Mouse (Mus musculus): ENCODE results near the gene C2cd4c. TPM values are rescaled to one million over a fixed set of nuclear protein-coding genes. Genes with fewer than 3 reads are reported as not detected.

The C2cd4c gene
- polyA plus RNA-seq, 1 experiment from 2014 or later, result 0.03 TPM

- ATAC-seq (replicated peaks; ENCODE audit: low FRiP score, low read depth) (no peak), DNase-seq (ENCODE audit: low spot score) (no peak)
- no peaks in the 10 kb centered on the region for H3K27me3 ChIP-seq (ENCODE audit: insufficient read depth, low read length)
- H3K4me3 ChIP-seq (replicated peaks; ENCODE audit: low read depth, low read length), result no peak overlapping the region
- no peak overlapping the region for H3K9ac ChIP-seq (ENCODE audit: low read depth, low read length)
- H3K4me1 ChIP-seq (replicated peaks; ENCODE audit: insufficient read depth, low read length), result no peaks in the 10 kb centered on the region
- WGBS, result 90% methylated on average over 5 of the region's 5 CpGs
- H3K36me3 ChIP-seq (ENCODE audit: insufficient read depth, low read length), result no peaks in the 10 kb centered on the region
- H3K9me3 ChIP-seq (replicated peaks; ENCODE audit: low read length), result no peaks in the 10 kb centered on the region
- TF ChIP-seq CTCF (IDR thresholded peaks at IDR 0.05; ENCODE audit: low read depth), result no peak
- no peak overlapping the region for H3K4me2 ChIP-seq (ENCODE audit: low read length)
- no peak overlapping the region for H3K27ac ChIP-seq
These were observed 43.9 kb downstream of the C2cd4c start for GRCm38 (mm10) chr10:79569921-79570320.

DNA sequence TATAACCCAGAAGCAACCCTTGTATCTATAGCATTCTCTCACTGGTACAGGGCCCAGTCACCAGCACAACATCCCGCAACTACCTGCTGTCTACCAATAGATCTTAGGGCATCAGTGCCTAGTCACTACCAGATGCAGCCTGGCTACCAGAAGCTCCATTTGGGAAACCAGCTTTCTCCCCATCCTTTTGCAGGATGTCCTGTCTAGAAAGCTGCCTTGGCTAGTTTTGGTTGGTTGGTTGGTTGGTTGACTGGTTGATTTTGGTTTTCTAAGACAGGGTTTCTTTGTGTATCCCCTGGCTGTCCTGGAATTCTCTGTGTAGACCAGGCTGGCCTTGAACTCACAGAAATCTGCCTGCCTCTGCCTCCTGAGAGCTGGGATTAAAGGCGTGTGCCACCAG, 54.1 kb downstream of the C2cd4c start:
- no peak for DNase-seq (ENCODE audit: low spot score)
- H3K4me3 ChIP-seq (replicated peaks; ENCODE audit: low read depth, low read length), result no peak overlapping the region
- H3K9me3 ChIP-seq (replicated peaks; ENCODE audit: low read length), result no peaks in the 10 kb centered on the region
- H3K4me1 ChIP-seq (replicated peaks; ENCODE audit: insufficient read depth, low read length), result no peaks in the 10 kb centered on the region
- WGBS, result 82% methylated on average over 2 of the region's 2 CpGs
- H3K9ac ChIP-seq (ENCODE audit: low read depth, low read length), result no peak overlapping the region
- TF ChIP-seq CTCF (IDR thresholded peaks at IDR 0.05; ENCODE audit: low read depth), result no peak
- H3K4me2 ChIP-seq (ENCODE audit: low read length), result no peak overlapping the region
- H3K27ac ChIP-seq, result no peak overlapping the region
- H3K36me3 ChIP-seq (ENCODE audit: insufficient read depth, low read length), result no peaks in the 10 kb centered on the region
- ATAC-seq (replicated peaks; ENCODE audit: low FRiP score, low read depth), result no peak
- H3K27me3 ChIP-seq (ENCODE audit: insufficient read depth, low read length), result no peaks in the 10 kb centered on the region

GRCm38 (mm10) chr10:79557496-79557895, 56.3 kb downstream of the C2cd4c start:
- H3K27ac ChIP-seq, result no peak overlapping the region
- H3K36me3 ChIP-seq (ENCODE audit: insufficient read depth, low read length), result no peaks in the 10 kb centered on the region
- H3K4me3 ChIP-seq (replicated peaks; ENCODE audit: low read depth, low read length), result no peak overlapping the region
- peaks cover 8% of the 10 kb centered on the region; the same call in 1 of the 2 replicates for H3K4me1 ChIP-seq (replicated peaks; ENCODE audit: insufficient read depth, low read length)
- no peak overlapping the region for H3K4me2 ChIP-seq (ENCODE audit: low read length)
- 94% methylated on average over 5 of the region's 5 CpGs for WGBS
- DNase-seq (ENCODE audit: low spot score), result no peak
- H3K9me3 ChIP-seq (replicated peaks; ENCODE audit: low read length), result no peaks in the 10 kb centered on the region
- H3K27me3 ChIP-seq (ENCODE audit: insufficient read depth, low read length), result no peaks in the 10 kb centered on the region
- no peak for ATAC-seq (replicated peaks; ENCODE audit: low FRiP score, low read depth)
- no peak overlapping the region for H3K9ac ChIP-seq (ENCODE audit: low read depth, low read length)
- no peak for TF ChIP-seq CTCF (IDR thresholded peaks at IDR 0.05; ENCODE audit: low read depth)

GRCm38 (mm10) chr10:79556951-79557350, 56.9 kb downstream of the C2cd4c start:
- ATAC-seq (replicated peaks; ENCODE audit: low FRiP score, low read depth) (no peak), DNase-seq (ENCODE audit: low spot score) (no peak)
- Histone ChIP-seq H3K9ac (ENCODE audit: low read depth, low read length) (no peak overlapping the region), H3K4me1 (replicated peaks; ENCODE audit: insufficient read depth, low read length) (peaks cover 8% of the 10 kb centered on the region; the same call in 1 of the 2 replicates), H3K9me3 (replicated peaks; ENCODE audit: low read length) (no peaks in the 10 kb centered on the region), H3K36me3 (ENCODE audit: insufficient read depth, low read length) (no peaks in the 10 kb centered on the region), H3K4me2 (ENCODE audit: low read length) (no peak overlapping the region), H3K27me3 (ENCODE audit: insufficient read depth, low read length) (no peaks in the 10 kb centered on the region), H3K4me3 (replicated peaks; ENCODE audit: low read depth, low read length) (no peak overlapping the region), H3K27ac (no peak overlapping the region)
- no peak for TF ChIP-seq CTCF (IDR thresholded peaks at IDR 0.05; ENCODE audit: low read depth)
- 93% methylated on average over 5 of the region's 5 CpGs for WGBS

Other genes with a start within 250 kb of the C2cd4c start
- gene Vmn2r83, start 145.3 kb downstream of the C2cd4c start, polyA plus RNA-seq (2015; fragmentation: Nextera tagmentation; extraction: Ambion mirVana), result not detected in 2 replicates
- 67.0 and 68.9 TPM in 2 replicates for gene Plpp2, start 80.2 kb downstream of the C2cd4c start, polyA plus RNA-seq (2015; fragmentation: Nextera tagmentation; extraction: Ambion mirVana)
- gene Mier2, start 58.8 kb downstream of the C2cd4c start, polyA plus RNA-seq (2015; fragmentation: Nextera tagmentation; extraction: Ambion mirVana), result 27.4 and 29.4 TPM in 2 replicates
- gene Theg, start 26.7 kb downstream of the C2cd4c start, polyA plus RNA-seq (2015; fragmentation: Nextera tagmentation; extraction: Ambion mirVana), result not detected in 2 replicates
- gene Shc2, start 23.9 kb upstream of the C2cd4c start, polyA plus RNA-seq (2015; fragmentation: Nextera tagmentation; extraction: Ambion mirVana), result 5.4 TPM in 2 replicates
- not detected in 2 replicates for gene Odf3l2, start 31.7 kb upstream of the C2cd4c start, polyA plus RNA-seq (2015; fragmentation: Nextera tagmentation; extraction: Ambion mirVana)
- gene Madcam1, start 50.5 kb upstream of the C2cd4c start, polyA plus RNA-seq (2015; fragmentation: Nextera tagmentation; extraction: Ambion mirVana), result 1.5 TPM in 2 replicates
- gene Tpgs1, start 55.3 kb upstream of the C2cd4c start, polyA plus RNA-seq (2015; fragmentation: Nextera tagmentation; extraction: Ambion mirVana), result 82.5 and 84.9 TPM in 2 replicates
- gene Cdc34, start 68.2 kb upstream of the C2cd4c start, polyA plus RNA-seq (2015; fragmentation: Nextera tagmentation; extraction: Ambion mirVana), result 68.1 and 75.7 TPM in 2 replicates
- gene Gzmm, start 75.0 kb upstream of the C2cd4c start, polyA plus RNA-seq (2015; fragmentation: Nextera tagmentation; extraction: Ambion mirVana), result 0.34 and 0.50 TPM in 2 replicates
- 1,067 and 1,079 TPM in 2 replicates for gene Bsg, start 90.5 kb upstream of the C2cd4c start, polyA plus RNA-seq (2015; fragmentation: Nextera tagmentation; extraction: Ambion mirVana)
- 0.17 and 0.28 TPM in 2 replicates for gene Hcn2, start 102.6 kb upstream of the C2cd4c start, polyA plus RNA-seq (2015; fragmentation: Nextera tagmentation; extraction: Ambion mirVana)
- 37.9 and 38.5 TPM in 2 replicates for gene Polrmt, start 132.6 kb upstream of the C2cd4c start, polyA plus RNA-seq (2015; fragmentation: Nextera tagmentation; extraction: Ambion mirVana)
- 0.11 and 0.36 TPM in 2 replicates for gene Fgf22, start 141.1 kb upstream of the C2cd4c start, polyA plus RNA-seq (2015; fragmentation: Nextera tagmentation; extraction: Ambion mirVana)
- gene Rnf126, start 152.9 kb upstream of the C2cd4c start, polyA plus RNA-seq (2015; fragmentation: Nextera tagmentation; extraction: Ambion mirVana), result 74.5 and 82.4 TPM in 2 replicates
- gene Fstl3, start 163.2 kb upstream of the C2cd4c start, polyA plus RNA-seq (2015; fragmentation: Nextera tagmentation; extraction: Ambion mirVana), result 32.9 and 38.7 TPM in 2 replicates
- gene Prss57, start 176.9 kb upstream of the C2cd4c start, polyA plus RNA-seq (2015; fragmentation: Nextera tagmentation; extraction: Ambion mirVana), result 0.04 and 0.06 TPM in 2 replicates
- 132 and 152 TPM in 2 replicates for gene Palm, start 179.5 kb upstream of the C2cd4c start, polyA plus RNA-seq (2015; fragmentation: Nextera tagmentation; extraction: Ambion mirVana)
- gene Misp, start 207.0 kb upstream of the C2cd4c start, polyA plus RNA-seq (2015; fragmentation: Nextera tagmentation; extraction: Ambion mirVana), result 24.5 and 24.8 TPM in 2 replicates
- gene Ptbp1, start 240.4 kb upstream of the C2cd4c start, polyA plus RNA-seq (2015; fragmentation: Nextera tagmentation; extraction: Ambion mirVana), result 220 and 238 TPM in 2 replicates